Mouse (Mus musculus) heart, adult 2 months (tissue): ENCODE data around the gene Pard6b. TPM values are rescaled to one million over a fixed set of nuclear protein-coding genes. Genes with fewer than 3 reads are reported as not detected.
A peak's percentile ranks its signal among the peaks of the same experiment; 100 is the strongest.

Source experiments
- DNase-seq, 2 experiments: peaks; one replicate each; pipeline ENCODE4 v3.0.0; 2021
- H3K27ac ChIP-seq: fragments of 200-600 bp; 2 replicates; pipeline ENCODE4 v1.8.1; 2022
- H3K27me3 ChIP-seq: fragments of 200-500 bp; 2 replicates; pipeline ENCODE4 v1.6.1; 2012; ENCODE audit warnings: mild to moderate bottlenecking, low read length, inconsistent platforms, mixed read lengths; ENCODE audit not compliant: control insufficient read depth, insufficient read depth
- H3K36me3 ChIP-seq: fragments of 200-500 bp; 2 replicates; pipeline ENCODE4 v1.6.1; 2012; ENCODE audit warnings: low read length, inconsistent platforms; ENCODE audit not compliant: control insufficient read depth, insufficient read depth
- H3K4me1 ChIP-seq: fragments of 200-500 bp; 2 replicates; pipeline ENCODE4 v1.6.1; 2011; ENCODE audit warnings: low read length; ENCODE audit not compliant: control insufficient read depth, insufficient read depth
- H3K4me3 ChIP-seq: fragments of 200-600 bp; 2 replicates; pipeline ENCODE4 v1.8.1; 2022
- H3K79me2 ChIP-seq: fragments of 200-500 bp; replicated peaks from 2 replicates; pipeline ENCODE4 v1.6.1; 2012; ENCODE audit warnings: mild to moderate bottlenecking, inconsistent platforms, low read length, moderate library complexity, mixed read lengths; ENCODE audit not compliant: control insufficient read depth, insufficient read depth
- H3K9ac ChIP-seq: fragments of 200-500 bp; 2 replicates; pipeline ENCODE4 v1.6.1; 2012; ENCODE audit warnings: low read depth, mild to moderate bottlenecking, control low read depth, inconsistent platforms, low read length, mixed read lengths
- CTCF ChIP-seq: fragments of 200-600 bp; IDR thresholded peaks from 2 replicates; pipeline ENCODE4 v1.8.1; 2022; ENCODE audit warnings: antibody characterized with exemption, mild to moderate bottlenecking, moderate library complexity
- EP300 ChIP-seq: fragments of 200-500 bp; IDR thresholded peaks from 2 replicates; pipeline ENCODE4 v1.6.1; 2011; ENCODE audit warnings: low read depth, low read length, control low read depth; ENCODE audit not compliant: insufficient read depth
- POLR2A ChIP-seq: fragments of 200-500 bp; IDR thresholded peaks from 2 replicates; pipeline ENCODE4 v1.6.1; 2011; ENCODE audit warnings: mild to moderate bottlenecking, low read depth, low read length, control low read depth; ENCODE audit not compliant: insufficient read depth
- WGBS: fragments of 180-500 bp; shearing (Covaris S2); methylation state at CpG from one replicate; pipeline ENCODE4 v1.1.7; 2018; 5-methylcytosine and 5-hydroxymethylcytosine counted together
- intact Hi-C: fragments of 180-260 bp; cut with DNase I; formaldehyde crosslinking; loops from one replicate; pipeline ENCODE4 v1.15.1; 2025
- polyA plus RNA-seq: library from polyadenylated mRNA; depleted of rRNA; stranded (reverse); fragments of >200 nt; gene quantifications from 2 replicates; pipeline ENCODE4 v1.2.3, GENCODE M21; 2012
- total RNA-seq, 2 experiments: library from RNA; stranded (reverse); gene quantifications; 2 replicates each; pipeline ENCODE4 v1.2.3; 2021

Gene Pard6b
- total and polyA plus RNA-seq, 3 experiments = 2.0 to 2.4 (median 2.2) TPM

- intact Hi-C loops = no loop called here
- no peak overlapping the region for H3K9ac ChIP-seq
- 86% methylated on average over 6 of the region's 6 CpGs for WGBS
Measured at GRCm38 (mm10) chr2:168042019-168042418, 38.8 kb upstream of the Pard6b start.

GRCm38 (mm10) chr2:168044681-168045287 lies 36.0 kb upstream of the Pard6b start:
- H3K27ac ChIP-seq = no peak overlapping the region
- WGBS = 84% methylated on average over 10 of the region's 10 CpGs

More at GRCm38 (mm10) chr2:168042019-168042418, 38.8 kb upstream of the Pard6b start:
- Histone ChIP-seq H3K4me3 (no peak overlapping the region), H3K4me1 (no peaks in the 10 kb centered on the region), H3K79me2 (no peaks in the 10 kb centered on the region), H3K36me3 (no peaks in the 10 kb centered on the region), H3K27me3 (no peaks in the 10 kb centered on the region), H3K27ac (no peak overlapping the region)
- no peak for DNase-seq
- no peak for TF ChIP-seq EP300
- TF ChIP-seq CTCF = no peak
- no peak for TF ChIP-seq POLR2A

GRCm38 (mm10) chr2:168045357-168045756 lies 35.4 kb upstream of the Pard6b start:
- no peak overlapping the region for H3K27ac ChIP-seq
- peaks cover 4% of the 10 kb centered on the region for H3K27me3 ChIP-seq
- 0 out of 2 replicates have a peak, but pooled peaks cover 1% of the 10 kb centered on the region for H3K4me1 ChIP-seq
- H3K36me3 ChIP-seq = no peaks in the 10 kb centered on the region
- WGBS = 71% methylated on average over 13 of the region's 13 CpGs
- no peak overlapping the region for H3K9ac ChIP-seq
- intact Hi-C loops = no loop called here
- no peak overlapping the region for H3K4me3 ChIP-seq
- no peaks in the 10 kb centered on the region for H3K79me2 ChIP-seq
- TF ChIP-seq POLR2A (no peak), CTCF (no peak), EP300 (no peak)
- no peak for DNase-seq

More at GRCm38 (mm10) chr2:168044681-168045287, 36.0 kb upstream of the Pard6b start:
- H3K27me3 ChIP-seq = no peaks in the 10 kb centered on the region
- no peaks in the 10 kb centered on the region for H3K4me1 ChIP-seq
- no peak overlapping the region for H3K9ac ChIP-seq
- no peaks in the 10 kb centered on the region for H3K36me3 ChIP-seq
- DNase-seq = no peak
- intact Hi-C loops = no loop called here
- no peak overlapping the region for H3K4me3 ChIP-seq
- TF ChIP-seq CTCF (no peak), EP300 (no peak), POLR2A (no peak)
- no peaks in the 10 kb centered on the region for H3K79me2 ChIP-seq

- no peak overlapping the region for H3K9ac ChIP-seq
- WGBS = 18% methylated on average over 5 of the region's 5 CpGs
- intact Hi-C loops = no loop called here
- H3K36me3 ChIP-seq = no peaks in the 10 kb centered on the region
- TF ChIP-seq EP300 (no peak), CTCF (no peak), POLR2A (no peak)
- no peaks in the 10 kb centered on the region for H3K79me2 ChIP-seq
- DNase-seq = peak in 1 of 2 experiments; percentile 17
- H3K27me3 ChIP-seq = peaks cover 5% of the 10 kb centered on the region
- H3K27ac ChIP-seq = no peak overlapping the region
- H3K4me1 ChIP-seq = 0 out of 2 replicates have a peak, but pooled peaks cover 1% of the 10 kb centered on the region
- no peak overlapping the region for H3K4me3 ChIP-seq
Measured at GRCm38 (mm10) chr2:168045771-168046170, 35.0 kb upstream of the Pard6b start.

- Histone ChIP-seq H3K4me1 (0 out of 2 replicates have a peak, but pooled peaks cover 1% of the 10 kb centered on the region), H3K9ac (no peak overlapping the region), H3K4me3 (no peak overlapping the region), H3K27me3 (peaks cover 5% of the 10 kb centered on the region), H3K36me3 (no peaks in the 10 kb centered on the region), H3K79me2 (no peaks in the 10 kb centered on the region), H3K27ac (no peak overlapping the region)
- 78% methylated on average over 4 of the region's 4 CpGs for WGBS
- DNase-seq = no peak
- intact Hi-C loops = no loop called here
- TF ChIP-seq CTCF (peak; percentile 18), POLR2A (no peak), EP300 (no peak)
Measured at GRCm38 (mm10) chr2:168046467-168046866, 34.3 kb upstream of the Pard6b start.

- Histone ChIP-seq H3K27ac (no peak overlapping the region), H3K27me3 (peaks cover 5% of the 10 kb centered on the region), H3K79me2 (no peaks in the 10 kb centered on the region), H3K36me3 (no peaks in the 10 kb centered on the region), H3K4me1 (0 out of 2 replicates have a peak, but pooled peaks cover 1% of the 10 kb centered on the region), H3K9ac (no peak overlapping the region), H3K4me3 (no peak overlapping the region)
- DNase-seq = peak; percentile 36 to 40
- intact Hi-C loops = no loop called here
- WGBS = 17% methylated on average over 15 of the region's 16 CpGs
- TF ChIP-seq POLR2A (no peak), CTCF (no peak), EP300 (no peak)
Measured at GRCm38 (mm10) chr2:168049002-168049635, 31.7 kb upstream of the Pard6b start.
